Mouse (Mus musculus) T-helper 2 cell (primary cell): ENCODE measurements around the gene Otogl.

ENCODE experiments used
- in situ Hi-C: fragments of 300-600 bp; cut with MboI, MseI; formaldehyde crosslinking; loops from one replicate; pipeline ENCODE4 v1.15.1; 2025; ENCODE audit warnings: high pct_unique_total_duplicates

The Otogl gene

DNA sequence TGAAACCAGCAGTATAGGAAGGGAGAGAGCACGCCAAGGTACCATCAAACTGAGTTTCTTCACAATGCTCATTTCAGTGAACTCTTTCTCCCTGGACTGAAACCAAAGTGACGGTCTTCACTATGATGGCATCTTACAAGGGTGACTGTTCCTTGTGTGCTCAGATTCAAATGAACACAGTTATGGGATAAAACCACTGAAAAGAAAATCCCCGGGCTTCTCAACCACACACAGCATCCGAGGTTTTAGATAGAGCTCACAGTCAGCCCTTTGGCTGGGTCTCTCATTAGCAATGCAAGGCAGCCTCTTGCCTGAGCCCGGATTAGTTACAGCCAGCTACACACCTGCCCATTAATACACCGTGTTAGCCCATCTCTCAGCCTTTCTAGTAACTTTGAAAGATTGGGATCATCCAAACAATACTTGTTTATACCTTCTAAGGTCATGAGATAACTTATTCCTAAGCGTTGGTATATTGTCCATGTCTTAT lies at the start of gene Otogl:
Gene Otogl, minus strand, starts transcription at position 51 of the 490 bp plus-strand sequence.
- in situ Hi-C loops = no loop called here

DNA sequence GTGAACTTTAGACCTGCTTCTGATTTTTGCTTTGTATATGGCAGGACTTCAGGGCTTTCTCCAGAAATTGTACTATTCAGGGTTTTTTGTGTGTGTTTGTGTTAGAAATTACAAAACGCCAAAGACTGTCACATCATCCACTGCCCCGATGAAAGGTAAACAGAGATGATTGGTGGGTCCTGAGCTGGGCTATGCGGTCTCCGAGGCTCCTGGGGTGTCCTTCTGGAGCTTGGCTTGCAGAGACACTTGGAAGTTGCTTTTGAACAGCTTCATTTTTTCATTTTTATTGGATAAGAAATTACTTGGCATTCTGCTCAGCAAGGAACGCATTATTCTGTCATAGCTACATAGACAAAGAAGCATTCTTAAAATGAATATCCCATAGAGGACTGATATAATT lies 44.7 kb upstream of the Otogl start:
- in situ Hi-C loops = no loop called here

DNA sequence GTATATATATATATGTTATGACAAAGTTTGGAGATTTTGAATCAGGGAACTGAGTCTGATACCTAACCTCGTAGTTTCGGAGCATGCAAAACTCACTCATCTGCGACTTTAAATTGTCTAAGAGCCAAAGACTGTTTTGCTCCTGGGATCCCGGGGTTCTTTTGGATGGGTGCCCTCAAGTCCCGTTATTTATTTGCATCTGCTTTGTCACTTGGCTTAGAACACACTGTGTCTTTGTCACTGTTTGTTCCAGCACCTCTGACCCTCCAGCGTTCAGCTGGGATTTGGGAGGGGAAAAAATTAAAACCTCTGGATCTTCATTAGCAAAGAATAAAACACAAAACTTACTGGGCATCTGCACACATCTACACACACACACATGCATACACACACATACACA lies 42.5 kb upstream of the Otogl start:
- in situ Hi-C loops = no loop called here

DNA sequence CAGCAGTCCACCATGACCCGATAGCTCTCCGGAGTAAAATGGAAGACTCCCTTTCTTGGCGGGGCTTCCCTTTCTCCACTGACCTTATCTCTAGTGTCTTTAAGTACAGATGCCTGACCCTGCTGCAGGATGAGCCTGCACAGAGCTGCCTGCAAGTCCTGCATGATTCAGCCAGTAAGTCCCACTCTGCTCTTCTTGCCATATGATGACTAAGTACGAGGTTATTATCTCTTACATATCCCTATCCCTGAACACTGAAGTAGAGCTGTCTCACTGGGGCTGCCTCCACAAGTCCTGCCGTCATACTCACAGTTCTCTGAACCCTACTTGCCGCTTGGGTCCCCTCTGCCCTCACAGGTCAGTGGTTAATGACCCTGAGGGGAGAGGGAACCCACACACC lies 39.7 kb upstream of the Otogl start:
- in situ Hi-C loops = no loop called here

DNA sequence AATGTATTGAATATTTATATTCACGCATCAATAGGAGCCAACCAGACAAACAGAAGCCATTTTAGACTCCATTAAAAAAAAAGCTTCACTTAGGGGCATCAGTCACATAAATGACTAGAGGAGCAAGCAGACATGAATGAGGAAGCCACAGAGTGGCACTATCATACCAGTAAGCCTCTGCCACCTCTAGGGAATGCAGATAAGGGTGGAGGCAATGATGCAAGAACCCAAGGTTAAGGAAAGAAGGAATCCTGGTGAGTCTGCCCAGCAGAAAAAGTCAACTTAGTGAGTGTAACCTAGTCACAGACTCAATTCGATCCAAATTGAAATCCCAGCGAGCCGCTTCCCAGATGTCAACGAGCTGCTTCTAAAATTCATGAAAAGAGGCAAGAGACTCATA lies 38.0 kb upstream of the Otogl start:
- in situ Hi-C loops = no loop called here

DNA sequence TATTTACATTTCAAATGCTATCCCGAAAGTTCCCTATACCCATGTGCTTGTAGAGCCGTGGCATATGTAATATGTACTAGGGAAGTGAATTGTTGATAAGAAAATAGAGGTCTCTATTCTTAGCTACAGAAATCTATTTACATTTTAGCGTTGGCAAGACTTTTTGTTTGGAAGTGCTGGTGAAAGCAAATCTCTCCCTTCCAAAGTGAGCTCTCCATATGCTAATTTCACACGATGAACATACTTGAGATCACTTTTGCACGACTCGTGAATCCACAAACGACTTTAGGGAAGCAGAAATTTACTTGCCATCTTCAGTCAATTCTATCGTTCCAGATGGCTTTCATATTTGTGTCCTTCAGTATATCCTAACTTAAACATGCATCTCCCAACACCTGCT lies 36.7 kb upstream of the Otogl start:
- in situ Hi-C loops = no loop called here

- in situ Hi-C loops = no loop called here
These were observed 36.1 kb upstream of the Otogl start for GRCm38 (mm10) chr10:107948038-107948437.

- in situ Hi-C loops = no loop called here
These were observed 34.4 kb upstream of the Otogl start for GRCm38 (mm10) chr10:107946348-107946747.

DNA sequence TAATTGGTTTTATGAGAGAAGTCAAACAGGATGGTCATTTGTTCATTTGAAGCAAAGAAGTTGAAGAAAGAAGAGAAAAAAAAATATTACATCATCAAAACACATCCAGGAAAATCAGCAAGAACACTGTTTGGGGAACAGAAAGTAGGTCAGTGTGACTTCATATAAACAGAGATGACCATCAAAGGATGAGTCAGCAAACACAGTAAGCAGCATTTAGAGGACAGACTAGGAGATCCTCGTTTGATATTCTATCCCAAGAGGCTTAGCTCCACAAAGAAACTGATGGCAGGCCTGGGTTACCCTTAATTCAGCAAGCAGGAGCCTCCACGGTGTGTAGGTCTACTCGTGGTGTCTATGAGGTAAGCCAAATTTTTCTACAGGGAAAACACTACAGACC lies 31.9 kb upstream of the Otogl start:
- in situ Hi-C loops = no loop called here

DNA sequence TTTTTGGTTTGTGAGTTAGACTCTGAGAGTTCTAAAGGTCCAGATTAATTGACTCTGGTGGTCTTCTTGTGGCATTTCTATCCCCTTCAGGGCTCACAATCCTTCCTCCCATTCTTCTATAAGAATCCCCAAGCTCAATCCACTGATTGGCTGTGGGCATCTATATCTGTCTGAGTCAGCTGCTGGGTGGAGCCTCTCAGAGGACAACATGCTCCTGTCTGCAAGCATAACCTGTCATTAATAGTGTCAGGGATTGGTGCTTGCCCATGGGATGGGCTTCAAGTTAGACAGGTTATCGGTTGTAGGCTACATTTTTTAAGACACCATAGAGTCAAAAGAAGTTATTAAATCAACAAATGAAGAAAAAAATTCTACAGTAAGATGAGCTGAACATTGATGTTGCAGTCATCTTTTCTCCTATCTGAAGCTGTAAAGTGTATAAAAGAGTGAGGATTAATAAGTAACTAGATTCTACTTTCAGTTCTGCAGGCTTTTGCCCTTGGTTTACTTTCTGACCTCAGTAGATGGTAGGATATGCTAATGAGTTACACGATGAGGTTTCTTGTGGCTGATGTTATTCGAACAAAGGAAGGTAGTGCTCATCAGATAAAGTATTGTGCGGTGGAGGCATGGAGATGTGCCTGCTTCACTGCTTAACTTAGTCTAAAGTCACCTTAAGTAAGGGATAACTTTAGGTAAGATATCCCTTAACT lies 29.4 kb upstream of the Otogl start:
- in situ Hi-C loops = no loop called here

- in situ Hi-C loops = no loop called here
These were observed 28.4 kb upstream of the Otogl start for GRCm38 (mm10) chr10:107940302-107940701.

DNA sequence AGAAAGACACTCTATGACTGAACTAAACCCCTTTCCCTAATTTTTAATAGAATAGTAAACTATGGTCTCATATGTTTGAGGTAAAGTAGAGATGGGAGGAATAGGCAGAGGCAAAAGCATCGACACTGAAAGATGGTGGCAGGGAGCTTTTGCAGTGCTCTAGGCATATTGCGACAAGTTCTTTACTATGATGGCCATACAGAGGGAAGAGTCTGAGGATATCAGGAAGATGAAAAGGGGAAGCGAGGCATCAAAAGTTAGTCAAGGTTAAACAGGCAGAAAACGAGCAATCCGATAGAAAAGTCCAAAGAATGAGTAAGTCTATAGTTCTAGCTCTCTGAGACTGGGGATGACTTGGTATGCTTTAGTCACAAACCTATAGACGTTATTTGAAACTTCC lies 27.9 kb upstream of the Otogl start:
- in situ Hi-C loops = no loop called here

DNA sequence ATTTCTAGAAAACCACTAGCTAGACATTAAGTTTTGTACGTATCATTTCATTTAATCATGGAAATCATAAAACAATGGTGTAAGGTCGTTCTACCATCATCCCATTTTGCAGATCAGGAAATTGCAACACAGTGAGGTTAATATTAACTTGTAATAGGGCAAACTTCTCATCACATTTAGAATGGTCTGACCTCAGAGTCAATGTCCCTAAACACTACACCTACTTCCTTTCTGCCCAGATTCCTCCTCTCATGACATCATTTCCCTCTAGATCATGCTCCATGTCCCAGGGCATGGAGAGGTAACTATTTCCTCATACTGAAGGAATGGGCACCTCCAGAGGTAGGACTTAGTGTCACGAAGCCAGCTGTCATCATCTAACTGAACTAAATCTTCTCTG lies 22.1 kb upstream of the Otogl start:
- in situ Hi-C loops = no loop called here

DNA sequence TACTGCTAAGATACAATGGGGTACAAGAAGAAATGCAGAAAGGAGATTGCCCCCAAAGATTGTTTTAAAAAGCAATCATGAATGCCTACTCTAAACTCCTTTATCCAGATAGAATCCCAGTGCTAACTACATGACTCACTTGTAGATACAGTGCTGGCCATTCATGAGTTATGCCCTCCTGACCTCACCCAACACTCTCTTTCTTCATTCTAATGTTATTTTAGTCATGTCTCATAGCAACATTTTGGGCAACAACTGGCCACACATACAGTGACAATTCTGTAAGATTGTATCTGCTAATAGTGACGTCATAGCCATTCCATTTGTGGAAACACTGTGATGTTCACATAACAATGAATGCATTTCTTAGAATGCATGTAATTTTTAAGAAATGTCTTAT lies 21.6 kb upstream of the Otogl start:
- in situ Hi-C loops = no loop called here

DNA sequence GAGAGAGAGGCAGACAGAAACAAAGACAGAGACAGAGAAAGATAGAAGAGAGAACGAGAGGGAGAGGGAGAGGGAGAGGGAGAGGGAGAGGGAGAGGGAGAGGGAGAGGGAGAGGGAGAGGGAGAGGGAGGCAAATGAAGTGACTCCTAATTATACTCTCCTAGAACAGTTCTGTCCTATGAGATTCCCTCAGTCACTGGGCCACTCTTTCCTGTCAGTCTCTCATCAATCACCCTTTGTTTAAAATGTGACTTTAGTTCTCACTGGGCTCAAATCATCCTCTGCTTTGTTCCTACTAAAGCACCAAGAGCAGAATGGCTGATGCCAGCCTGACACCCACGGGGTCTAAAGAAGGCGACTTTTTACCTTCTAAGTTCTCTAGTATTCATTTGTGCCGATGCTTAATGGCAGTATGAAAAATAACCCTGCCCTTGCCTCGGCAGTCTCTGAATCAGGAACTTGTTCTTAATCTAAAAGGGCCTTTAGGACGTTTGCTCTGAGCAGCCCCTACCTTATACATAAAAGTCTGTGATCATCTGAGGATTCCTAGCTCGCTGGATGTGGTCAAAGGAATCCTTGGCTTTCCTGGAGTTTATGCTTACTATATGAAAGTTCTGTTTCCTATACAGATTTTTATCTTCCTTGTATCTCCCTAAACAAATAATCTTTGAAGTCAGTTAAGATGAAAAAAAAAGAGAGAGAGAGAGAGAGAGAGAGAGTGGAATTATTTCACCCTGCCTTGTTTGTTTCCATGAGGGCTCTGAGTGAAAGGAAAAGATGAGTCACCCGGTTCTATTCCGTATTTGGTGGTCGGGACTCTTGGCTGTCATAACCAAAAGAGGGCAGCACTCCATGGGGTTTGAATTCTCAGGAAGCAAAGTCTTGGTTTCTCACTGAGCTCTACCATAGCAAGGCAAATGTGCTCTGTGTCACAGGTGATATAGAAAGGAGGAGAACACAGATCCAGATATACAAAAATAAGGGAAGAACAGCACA lies 20.2 kb upstream of the Otogl start:
- in situ Hi-C loops = no loop called here

GRCm38 (mm10) chr10:107930471-107931021 lies 18.6 kb upstream of the Otogl start:
- in situ Hi-C loops = no loop called here

GRCm38 (mm10) chr10:107925306-107925705 lies 13.4 kb upstream of the Otogl start:
- in situ Hi-C loops = no loop called here

DNA sequence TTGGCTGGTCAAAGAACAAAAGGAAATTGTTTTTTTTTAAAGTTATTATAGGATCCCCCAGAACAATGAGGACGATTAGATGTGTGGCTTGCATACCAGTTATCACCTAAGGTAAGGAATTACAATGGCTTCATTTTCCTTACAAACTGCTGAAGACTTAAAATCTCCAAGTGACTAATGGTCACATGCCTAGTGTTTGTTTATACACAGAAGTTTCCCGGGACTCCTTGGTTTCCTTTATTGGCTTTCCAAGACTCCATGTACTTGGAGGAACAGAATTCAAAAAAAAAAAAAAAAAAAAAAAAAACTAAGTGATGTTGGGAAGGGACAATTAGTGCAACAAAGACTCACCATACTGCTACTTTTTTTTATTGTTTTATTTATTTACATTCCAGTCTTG lies 11.9 kb upstream of the Otogl start:
- in situ Hi-C loops = no loop called here

GRCm38 (mm10) chr10:107922750-107923149 lies 10.8 kb upstream of the Otogl start:
- in situ Hi-C loops = no loop called here

DNA sequence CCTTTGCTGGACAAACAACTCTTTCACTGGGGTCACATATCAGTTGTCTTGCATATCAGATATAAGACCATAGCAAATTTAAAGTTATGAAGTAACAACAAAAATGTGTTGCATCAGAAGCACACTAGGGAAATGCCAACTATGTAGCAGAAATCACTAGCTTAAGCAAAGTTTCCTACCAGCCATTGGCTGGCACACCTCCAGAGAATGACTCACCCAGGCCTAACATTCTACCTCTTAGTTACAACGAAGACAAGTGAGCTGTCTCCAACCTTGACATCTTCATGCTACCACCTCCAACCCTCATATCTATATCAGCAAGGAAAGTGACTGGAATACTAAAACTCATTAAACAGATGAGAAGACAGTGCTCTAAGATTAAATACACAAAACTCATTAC lies 9.6 kb upstream of the Otogl start:
- in situ Hi-C loops = no loop called here

DNA sequence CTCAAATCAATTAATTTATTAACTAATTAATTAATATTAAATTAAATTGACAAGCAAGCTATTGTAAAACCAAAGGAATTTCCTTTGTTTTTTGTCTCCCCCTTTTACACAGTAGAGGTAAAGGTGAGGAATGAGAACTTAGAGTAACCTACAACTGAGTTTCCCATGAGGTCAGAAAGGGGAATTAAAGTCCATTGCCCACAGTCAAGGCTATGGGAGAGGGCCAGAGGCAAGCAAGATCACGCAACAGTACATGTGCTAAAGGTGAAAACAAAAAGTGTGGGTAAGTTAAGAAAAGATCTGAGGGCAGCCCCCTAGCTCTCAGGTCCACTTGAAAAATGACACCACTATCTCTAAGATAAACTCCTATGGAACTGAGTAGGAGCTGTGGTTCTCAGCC lies 9.2 kb upstream of the Otogl start:
- in situ Hi-C loops = no loop called here

DNA sequence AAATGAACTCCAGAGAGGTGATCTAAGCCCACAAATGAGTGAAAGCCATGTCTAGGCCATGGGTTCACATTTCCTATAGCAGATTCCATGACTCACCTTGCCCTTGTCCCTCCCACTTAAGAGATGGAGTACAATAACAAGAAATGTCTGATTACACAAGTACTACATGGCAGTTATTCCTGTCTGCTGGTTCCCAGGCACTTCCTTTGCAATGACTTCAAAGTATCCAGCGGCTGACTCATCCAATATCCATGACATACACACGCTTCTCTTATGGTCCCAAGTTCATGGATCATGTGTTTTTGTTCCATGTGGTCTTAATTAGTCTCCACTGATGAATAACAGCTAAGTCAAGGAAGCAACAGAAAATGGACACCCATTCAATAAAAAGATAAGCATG lies 1.1 kb upstream of the Otogl start:
- in situ Hi-C loops = no loop called here
